Mouse (Mus musculus): ENCODE data around the gene Rtl10. TPM values are rescaled to one million over a fixed set of nuclear protein-coding genes. Genes with fewer than 3 reads are reported as not detected.

Gene Rtl10
- total RNA-seq (2014; rRNA removed) (0.18 and 1.0 TPM in 2 replicates), polyA plus RNA-seq (2012; rRNA removed) (2.2 and 4.3 TPM in 2 replicates)

DNA sequence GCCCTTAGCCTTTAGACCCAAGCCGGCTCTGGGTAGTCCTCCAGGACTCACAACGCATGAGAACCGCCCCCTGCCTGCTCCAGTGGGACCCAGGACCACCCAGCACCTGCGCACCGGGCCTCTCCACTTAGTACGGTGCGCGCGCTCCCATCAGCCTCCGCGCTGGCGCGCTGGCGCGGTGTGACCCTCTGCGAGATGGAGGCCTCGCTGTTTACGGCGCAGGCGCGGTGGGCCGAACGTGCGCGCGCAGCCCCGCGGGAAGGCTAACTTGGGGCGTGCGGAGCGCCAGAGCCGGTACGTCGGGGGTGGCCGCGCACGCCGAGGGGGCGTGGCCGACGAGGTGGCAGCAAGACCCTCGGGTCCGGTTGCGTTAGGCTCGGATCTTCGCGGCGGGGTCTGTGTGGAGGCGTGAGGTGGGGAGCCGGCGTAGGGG is at the start of gene Rtl10, which contains the start of gene Gnb1l:
Gene Rtl10 (plus strand): TSS at position 344 of the 433 bp plus-strand sequence.
Gene Gnb1l (plus strand): TSS at position 156 of the 433 bp plus-strand sequence.
- under 1% methylated on average over 51 of the region's 51 CpGs for WGBS
- no peak for TF ChIP-seq CTCF (IDR thresholded peaks at IDR 0.05; ENCODE audit: low read depth, low read length)
- TF ChIP-seq POLR2A (IDR thresholded peaks at IDR 0.05; ENCODE audit: extremely low read depth, insufficient read depth, low read length): peak; percentile 75; the same call in 1 of the 2 replicates
- Histone ChIP-seq H3K27me3 (ENCODE audit: control insufficient read depth, insufficient read depth, low read length) (no peaks in the 10 kb centered on the region), H3K9ac (ENCODE audit: low read depth, low read length) (peak within 1 kb of the TSS; percentile 89), H3K4me1 (ENCODE audit: control insufficient read depth, insufficient read depth, low read length) (peaks cover 10% of the 10 kb centered on the region), H3K4me3 (ENCODE audit: insufficient read depth, low read depth, low read length) (peak within 1 kb of the TSS; percentile 90), H3K79me2 (ENCODE audit: control insufficient read depth, insufficient read depth, low read length) (no peaks in the 10 kb centered on the region), H3K36me3 (ENCODE audit: control insufficient read depth, insufficient read depth, low read length) (no peaks in the 10 kb centered on the region), H3K27ac (replicated peaks; ENCODE audit: insufficient read depth, low read depth, low read length) (peak within 1 kb of the TSS; percentile 70)
- peak; percentile 70 for DNase-seq (ENCODE audit: extremely low read depth, low read depth, low spot score)

DNA sequence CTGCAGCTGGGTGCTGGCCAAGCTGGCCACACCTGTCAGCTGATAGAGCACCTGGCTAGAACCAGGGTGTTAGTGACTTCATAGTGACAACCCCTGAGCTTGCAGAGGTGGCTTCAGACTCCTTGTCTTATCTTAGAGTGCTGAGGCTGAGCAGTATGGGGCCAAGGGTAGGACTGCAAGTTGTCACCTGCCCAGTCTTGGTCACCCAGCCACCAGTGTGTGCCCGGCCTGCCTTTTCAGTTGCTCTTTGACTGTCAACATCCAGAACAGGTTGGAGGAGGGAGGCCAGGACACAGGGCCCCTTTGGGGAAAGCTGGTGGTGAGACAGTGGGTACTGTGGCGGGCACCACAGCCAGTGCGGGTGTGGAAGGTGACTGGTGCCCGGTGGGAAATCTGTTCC is 49.7 kb upstream of the Rtl10 start:
- Histone ChIP-seq H3K4me1 (ENCODE audit: control insufficient read depth, insufficient read depth, low read length) (no peaks in the 10 kb centered on the region), H3K27me3 (ENCODE audit: control insufficient read depth, insufficient read depth, low read length) (no peaks in the 10 kb centered on the region), H3K36me3 (ENCODE audit: control insufficient read depth, insufficient read depth, low read length) (peaks cover 11% of the 10 kb centered on the region), H3K4me3 (ENCODE audit: insufficient read depth, low read depth, low read length) (no peak overlapping the region), H3K27ac (replicated peaks; ENCODE audit: insufficient read depth, low read depth, low read length) (no peak overlapping the region), H3K9ac (ENCODE audit: low read depth, low read length) (no peak overlapping the region), H3K79me2 (ENCODE audit: control insufficient read depth, insufficient read depth, low read length) (no peaks in the 10 kb centered on the region)
- DNase-seq (ENCODE audit: extremely low read depth, low read depth, low spot score): no peak
- TF ChIP-seq POLR2A (IDR thresholded peaks at IDR 0.05; ENCODE audit: extremely low read depth, insufficient read depth, low read length): no peak
- TF ChIP-seq CTCF (IDR thresholded peaks at IDR 0.05; ENCODE audit: low read depth, low read length): no peak
- WGBS: 95% methylated on average over 4 of the region's 4 CpGs

DNA sequence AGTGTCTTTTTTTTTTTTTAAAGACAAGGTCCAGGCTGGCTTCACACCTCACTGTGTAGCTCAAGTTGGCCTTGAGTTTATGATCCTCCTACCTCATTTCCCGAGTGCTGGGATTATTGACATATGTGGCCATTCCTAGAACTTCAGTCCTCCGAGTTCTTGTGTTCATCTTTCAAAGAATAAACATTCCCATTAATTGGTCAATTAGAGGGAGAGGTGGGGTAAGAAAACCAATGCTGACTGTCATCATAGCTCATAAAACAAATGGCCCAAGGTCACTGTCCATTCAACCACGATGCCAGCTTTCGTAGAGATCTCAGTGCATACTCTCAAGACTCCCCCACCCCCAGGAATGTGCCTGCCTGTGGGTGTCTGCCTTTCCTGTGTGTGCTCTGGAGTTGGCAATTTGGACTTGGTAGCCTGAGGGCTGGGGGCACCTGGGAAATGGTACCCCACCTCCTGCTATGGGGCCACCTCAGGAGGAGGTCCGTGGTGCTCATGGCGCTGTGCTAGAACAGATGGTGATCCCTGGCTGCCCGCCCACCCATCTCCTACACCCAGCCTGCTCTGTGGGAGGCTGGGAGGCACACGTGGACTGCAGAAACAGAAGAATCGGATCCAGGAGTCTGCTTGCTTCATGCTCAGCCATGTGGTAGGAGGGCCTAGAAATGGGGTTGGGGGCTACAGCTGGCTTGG is 47.1 kb upstream of the Rtl10 start:
- Histone ChIP-seq H3K4me1 (ENCODE audit: control insufficient read depth, insufficient read depth, low read length) (no peaks in the 10 kb centered on the region), H3K9ac (ENCODE audit: low read depth, low read length) (no peak overlapping the region), H3K27me3 (ENCODE audit: control insufficient read depth, insufficient read depth, low read length) (no peaks in the 10 kb centered on the region), H3K4me3 (ENCODE audit: insufficient read depth, low read depth, low read length) (no peak overlapping the region), H3K36me3 (ENCODE audit: control insufficient read depth, insufficient read depth, low read length) (peaks cover 6% of the 10 kb centered on the region), H3K79me2 (ENCODE audit: control insufficient read depth, insufficient read depth, low read length) (no peaks in the 10 kb centered on the region), H3K27ac (replicated peaks; ENCODE audit: insufficient read depth, low read depth, low read length) (no peak overlapping the region)
- no peak for TF ChIP-seq CTCF (IDR thresholded peaks at IDR 0.05; ENCODE audit: low read depth, low read length)
- no peak for TF ChIP-seq POLR2A (IDR thresholded peaks at IDR 0.05; ENCODE audit: extremely low read depth, insufficient read depth, low read length)
- 73% methylated on average over 9 of the region's 9 CpGs for WGBS
- no peak for DNase-seq (ENCODE audit: extremely low read depth, low read depth, low spot score)

DNA sequence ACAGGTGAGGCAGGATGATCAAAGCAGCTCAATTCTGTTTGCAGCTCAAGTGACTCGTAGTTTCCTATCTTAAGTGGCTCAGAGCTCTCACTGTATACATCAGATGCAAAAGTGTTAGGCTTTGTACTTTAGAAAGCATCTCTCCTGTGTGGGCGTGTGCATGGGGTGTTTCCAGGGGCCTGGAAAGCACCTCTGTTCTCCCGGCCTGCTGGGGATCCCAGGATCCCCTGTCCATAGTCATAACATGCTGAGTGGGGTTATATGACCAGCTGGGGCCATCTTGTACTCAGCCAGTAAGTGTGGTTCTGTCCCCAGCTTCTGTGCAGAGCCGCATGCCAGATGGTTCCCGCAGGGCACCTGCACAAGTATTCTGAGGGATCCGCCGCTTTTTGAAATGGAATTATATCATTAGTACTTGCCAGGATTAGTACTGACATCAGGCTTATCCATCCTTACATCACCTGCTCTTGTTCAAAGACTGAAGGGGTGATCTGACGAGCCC is 46.3 kb upstream of the Rtl10 start:
- Histone ChIP-seq H3K9ac (ENCODE audit: low read depth, low read length) (no peak overlapping the region), H3K36me3 (ENCODE audit: control insufficient read depth, insufficient read depth, low read length) (peaks cover 12% of the 10 kb centered on the region), H3K27ac (replicated peaks; ENCODE audit: insufficient read depth, low read depth, low read length) (no peak overlapping the region), H3K4me1 (ENCODE audit: control insufficient read depth, insufficient read depth, low read length) (no peaks in the 10 kb centered on the region), H3K79me2 (ENCODE audit: control insufficient read depth, insufficient read depth, low read length) (no peaks in the 10 kb centered on the region), H3K27me3 (ENCODE audit: control insufficient read depth, insufficient read depth, low read length) (no peaks in the 10 kb centered on the region), H3K4me3 (ENCODE audit: insufficient read depth, low read depth, low read length) (no peak overlapping the region)
- no peak for TF ChIP-seq CTCF (IDR thresholded peaks at IDR 0.05; ENCODE audit: low read depth, low read length)
- TF ChIP-seq POLR2A (IDR thresholded peaks at IDR 0.05; ENCODE audit: extremely low read depth, insufficient read depth, low read length): no peak
- WGBS: 92% methylated on average over 8 of the region's 8 CpGs
- no peak for DNase-seq (ENCODE audit: extremely low read depth, low read depth, low spot score)

DNA sequence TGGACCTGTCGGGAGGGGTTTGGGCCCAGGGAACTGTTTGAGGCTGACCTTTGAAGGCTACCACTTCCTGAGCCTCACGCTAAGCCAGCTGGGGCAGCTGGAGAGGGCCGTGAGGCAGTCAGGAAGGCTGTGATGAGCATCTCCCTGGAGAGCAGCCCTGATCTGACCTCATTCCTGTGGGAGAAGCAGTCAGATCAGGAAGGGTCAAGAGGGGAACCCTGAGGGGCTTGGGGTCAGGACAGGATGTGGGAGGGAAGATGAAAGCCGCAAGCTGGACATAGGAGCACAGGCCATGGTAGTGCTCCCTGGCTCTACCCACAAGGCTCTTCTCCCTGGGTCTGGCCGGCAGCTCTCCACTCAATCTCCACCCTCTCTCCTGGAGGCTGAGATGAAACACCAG is 44.9 kb upstream of the Rtl10 start:
- Histone ChIP-seq H3K79me2 (ENCODE audit: control insufficient read depth, insufficient read depth, low read length) (no peaks in the 10 kb centered on the region), H3K27ac (replicated peaks; ENCODE audit: insufficient read depth, low read depth, low read length) (no peak overlapping the region), H3K36me3 (ENCODE audit: control insufficient read depth, insufficient read depth, low read length) (peaks cover 13% of the 10 kb centered on the region), H3K9ac (ENCODE audit: low read depth, low read length) (no peak overlapping the region), H3K27me3 (ENCODE audit: control insufficient read depth, insufficient read depth, low read length) (no peaks in the 10 kb centered on the region), H3K4me3 (ENCODE audit: insufficient read depth, low read depth, low read length) (no peak overlapping the region), H3K4me1 (ENCODE audit: control insufficient read depth, insufficient read depth, low read length) (no peaks in the 10 kb centered on the region)
- no peak for TF ChIP-seq CTCF (IDR thresholded peaks at IDR 0.05; ENCODE audit: low read depth, low read length)
- no peak for TF ChIP-seq POLR2A (IDR thresholded peaks at IDR 0.05; ENCODE audit: extremely low read depth, insufficient read depth, low read length)
- DNase-seq (ENCODE audit: extremely low read depth, low read depth, low spot score): no peak
- 80% methylated on average over 5 of the region's 5 CpGs for WGBS

DNA sequence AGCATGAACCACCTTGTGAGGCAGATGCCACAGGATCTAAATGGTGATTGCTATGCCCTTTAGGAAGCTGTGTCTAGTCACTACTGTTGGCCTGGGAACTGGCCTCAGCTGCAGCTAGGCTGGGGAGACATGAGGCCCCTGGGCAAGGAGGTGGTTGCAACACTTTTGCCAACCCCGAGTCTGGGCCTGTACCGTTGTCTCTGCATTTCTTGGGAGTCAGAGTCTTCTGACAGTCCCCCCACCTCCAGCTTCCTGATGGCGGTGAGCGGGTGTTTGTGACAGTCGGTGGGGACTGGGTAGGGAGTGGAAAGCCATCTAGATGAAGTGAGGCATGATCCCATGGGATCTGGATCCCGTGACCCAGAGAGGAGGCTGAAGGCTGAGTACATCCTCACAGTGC is 43.3 kb upstream of the Rtl10 start:
- no peaks in the 10 kb centered on the region for H3K79me2 ChIP-seq (ENCODE audit: control insufficient read depth, insufficient read depth, low read length)
- H3K27ac ChIP-seq (replicated peaks; ENCODE audit: insufficient read depth, low read depth, low read length): no peak overlapping the region
- no peak overlapping the region for H3K9ac ChIP-seq (ENCODE audit: low read depth, low read length)
- peaks cover 13% of the 10 kb centered on the region for H3K36me3 ChIP-seq (ENCODE audit: control insufficient read depth, insufficient read depth, low read length)
- DNase-seq (ENCODE audit: extremely low read depth, low read depth, low spot score): no peak
- no peaks in the 10 kb centered on the region for H3K27me3 ChIP-seq (ENCODE audit: control insufficient read depth, insufficient read depth, low read length)
- H3K4me3 ChIP-seq (ENCODE audit: insufficient read depth, low read depth, low read length): no peak overlapping the region
- 89% methylated on average over 6 of the region's 6 CpGs for WGBS
- no peaks in the 10 kb centered on the region for H3K4me1 ChIP-seq (ENCODE audit: control insufficient read depth, insufficient read depth, low read length)
- no peak for TF ChIP-seq CTCF (IDR thresholded peaks at IDR 0.05; ENCODE audit: low read depth, low read length)
- TF ChIP-seq POLR2A (IDR thresholded peaks at IDR 0.05; ENCODE audit: extremely low read depth, insufficient read depth, low read length): no peak

Measured in liver, adult 2 months (tissue).